Mouse (Mus musculus) limb, embryonic 14.5 days (tissue): ENCODE data around the gene Lamb3. TPM values are rescaled to one million over a fixed set of nuclear protein-coding genes. Genes with fewer than 3 reads are reported as not detected.
A peak's percentile ranks its signal among the peaks of the same experiment; 100 is the strongest.

ENCODE experiments used
- ATAC-seq: fragments of 200-750 bp; cut with Nextera tagmentation; 2 replicates; pipeline ENCODE4 v1.8.0; 2017; ENCODE audit warnings: low read depth, moderate number of reproducible peaks, moderate TSS enrichment; ENCODE audit not compliant: low FRiP score
- DNase-seq: peaks from one replicate; pipeline ENCODE4 v3.0.0-alpha.2; 2015; ENCODE audit warnings: low spot score
- H3K27ac ChIP-seq: fragments of 300-500 bp; sonication (generic); replicated peaks from 2 replicates; pipeline ENCODE4 v1.5.1; 2014; ENCODE audit warnings: low read depth, mild to moderate bottlenecking, low read length, moderate library complexity, mixed read lengths
- H3K27me3 ChIP-seq: fragments of 300-500 bp; sonication (generic); 2 replicates; pipeline ENCODE4 v1.6.1; 2014; ENCODE audit warnings: low read length, mixed read lengths; ENCODE audit not compliant: control insufficient read depth, insufficient read depth
- H3K36me3 ChIP-seq: fragments of 300-500 bp; sonication (generic); 2 replicates; pipeline ENCODE4 v1.6.1; 2014; ENCODE audit warnings: mild to moderate bottlenecking, low read length, moderate library complexity, mixed read lengths; ENCODE audit not compliant: control insufficient read depth, insufficient read depth
- H3K4me1 ChIP-seq: fragments of 300-500 bp; sonication (generic); 2 replicates; pipeline ENCODE4 v1.6.1; 2014; ENCODE audit warnings: antibody characterized with exemption, low read length, mixed read lengths; ENCODE audit not compliant: control insufficient read depth, insufficient read depth
- H3K4me2 ChIP-seq: fragments of 300-500 bp; sonication (generic); replicated peaks from 2 replicates; pipeline ENCODE4 v1.6.1; 2014; ENCODE audit warnings: low read depth, mild to moderate bottlenecking, low read length, moderate library complexity; ENCODE audit not compliant: severe bottlenecking
- H3K4me3 ChIP-seq: fragments of 300-500 bp; sonication (generic); replicated peaks from 2 replicates; pipeline ENCODE4 v1.5.1; 2014; ENCODE audit warnings: low read length
- H3K9ac ChIP-seq: fragments of 300-500 bp; sonication (generic); 2 replicates; pipeline ENCODE4 v1.6.1; 2014; ENCODE audit warnings: mild to moderate bottlenecking, low read depth, low read length, moderate library complexity; ENCODE audit not compliant: severe bottlenecking
- H3K9me3 ChIP-seq: fragments of 300-500 bp; sonication (generic); 2 replicates; pipeline ENCODE4 v1.6.1; 2016; ENCODE audit warnings: low read length; ENCODE audit not compliant: control insufficient read depth
- POLR2A ChIP-seq: fragments of 200-500 bp; IDR thresholded peaks from 2 replicates; pipeline ENCODE4 v1.8.0; 2012; ENCODE audit warnings: inconsistent platforms, mild to moderate bottlenecking, moderate library complexity, borderline replicate concordance; ENCODE audit not compliant: insufficient read depth, insufficient read length; ENCODE audit errors: extremely low read depth
- WGBS: fragments of 180-500 bp; shearing (Covaris S2); extraction: QIAGEN DNeasy Blood & Tissue Kit; methylation state at CpG from one replicate; pipeline ENCODE4 v1.1.7; 2014; 5-methylcytosine and 5-hydroxymethylcytosine counted together
- polyA plus RNA-seq, 2 experiments: library from polyadenylated mRNA; depleted of rRNA in 1 of 2; stranded (reverse) in 1 of 2; unstranded in 1 of 2; fragments of >200 nt; fragmentation: Nextera tagmentation in 1 of 2; extraction: Ambion mirVana in 1 of 2; gene quantifications; 2 replicates each; pipeline versions ENCODE4 v1.2.1 to v1.2.3; 2012 to 2014

Lamb3 gene
- polyA plus RNA-seq, 2 experiments: 4.0 to 4.6 TPM

DNA sequence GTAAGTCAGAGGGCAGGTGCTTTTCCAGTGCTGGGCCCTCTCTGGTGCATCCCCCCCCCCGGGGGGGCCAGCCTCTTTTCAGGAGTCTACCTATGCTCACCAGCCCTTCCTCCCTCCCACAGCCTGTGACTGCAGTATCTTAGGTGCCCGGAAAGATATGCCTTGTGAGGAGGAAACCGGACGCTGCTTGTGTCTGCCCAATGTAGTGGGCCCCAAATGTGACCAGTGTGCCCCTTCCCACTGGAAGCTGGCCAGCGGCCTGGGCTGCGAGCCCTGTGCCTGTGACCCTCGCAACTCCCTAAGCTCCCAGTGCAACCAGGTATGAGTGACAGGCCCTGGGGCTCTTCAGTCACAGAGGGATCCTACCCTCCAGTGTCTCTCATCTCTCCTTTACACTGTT lies 123.1 kb downstream of the Lamb3 start:
- Histone ChIP-seq H3K9me3 (no peaks in the 10 kb centered on the region), H3K27ac (no peak overlapping the region), H3K4me2 (no peak overlapping the region), H3K9ac (no peak overlapping the region), H3K4me3 (no peak overlapping the region), H3K36me3 (no peaks in the 10 kb centered on the region), H3K27me3 (no peaks in the 10 kb centered on the region), H3K4me1 (no peaks in the 10 kb centered on the region)
- TF ChIP-seq POLR2A: no peak
- ATAC-seq (no peak), DNase-seq (no peak)
- WGBS: 100% methylated on average over 3 of the region's 7 CpGs

GRCm38 (mm10) chr1:193332018-193332417 lies 124.5 kb downstream of the Lamb3 start:
- DNase-seq (no peak), ATAC-seq (no peak)
- no peak overlapping the region for H3K27ac ChIP-seq
- H3K4me3 ChIP-seq: no peak overlapping the region
- no peak overlapping the region for H3K9ac ChIP-seq
- 86% methylated on average over 13 of the region's 13 CpGs for WGBS
- H3K27me3 ChIP-seq: no peaks in the 10 kb centered on the region
- H3K4me2 ChIP-seq: no peak overlapping the region
- no peak for TF ChIP-seq POLR2A
- H3K4me1 ChIP-seq: no peaks in the 10 kb centered on the region
- no peaks in the 10 kb centered on the region for H3K36me3 ChIP-seq
- H3K9me3 ChIP-seq: no peaks in the 10 kb centered on the region

GRCm38 (mm10) chr1:193332671-193333070 lies 125.2 kb downstream of the Lamb3 start:
- no peak for TF ChIP-seq POLR2A
- H3K4me2 ChIP-seq: no peak overlapping the region
- ATAC-seq (no peak), DNase-seq (no peak)
- no peak overlapping the region for H3K9ac ChIP-seq
- H3K27me3 ChIP-seq: no peaks in the 10 kb centered on the region
- no peak overlapping the region for H3K27ac ChIP-seq
- no peaks in the 10 kb centered on the region for H3K9me3 ChIP-seq
- no peaks in the 10 kb centered on the region for H3K4me1 ChIP-seq
- WGBS: 64% methylated on average over 1 of the region's 1 CpGs
- no peaks in the 10 kb centered on the region for H3K36me3 ChIP-seq
- H3K4me3 ChIP-seq: no peak overlapping the region

DNA sequence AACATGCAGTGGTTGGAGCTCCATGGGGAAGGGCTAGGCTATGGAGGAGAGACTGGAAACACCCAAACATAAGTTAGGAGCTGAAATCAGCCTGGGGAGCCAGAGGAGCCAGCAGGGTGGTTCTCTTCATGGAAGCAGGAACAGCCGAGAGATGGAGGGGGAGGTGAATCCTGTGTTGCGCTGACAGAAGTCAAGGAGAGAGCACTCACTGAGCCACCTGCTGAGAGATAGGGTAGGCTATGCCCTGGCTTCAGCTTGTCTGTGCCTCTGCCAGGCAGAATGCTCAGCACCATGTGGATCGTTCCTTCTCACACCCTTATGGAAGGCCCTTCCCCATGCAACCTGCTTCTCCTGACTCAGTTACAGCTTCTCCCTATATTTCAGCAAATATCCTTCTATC lies 126.3 kb downstream of the Lamb3 start:
- Histone ChIP-seq H3K27ac (no peak overlapping the region), H3K9ac (no peak overlapping the region), H3K36me3 (no peaks in the 10 kb centered on the region), H3K4me1 (no peaks in the 10 kb centered on the region), H3K4me3 (no peak overlapping the region), H3K27me3 (no peaks in the 10 kb centered on the region), H3K9me3 (no peaks in the 10 kb centered on the region), H3K4me2 (no peak overlapping the region)
- no peak for TF ChIP-seq POLR2A
- DNase-seq (no peak), ATAC-seq (no peak)
- 84% methylated on average over 3 of the region's 3 CpGs for WGBS

DNA sequence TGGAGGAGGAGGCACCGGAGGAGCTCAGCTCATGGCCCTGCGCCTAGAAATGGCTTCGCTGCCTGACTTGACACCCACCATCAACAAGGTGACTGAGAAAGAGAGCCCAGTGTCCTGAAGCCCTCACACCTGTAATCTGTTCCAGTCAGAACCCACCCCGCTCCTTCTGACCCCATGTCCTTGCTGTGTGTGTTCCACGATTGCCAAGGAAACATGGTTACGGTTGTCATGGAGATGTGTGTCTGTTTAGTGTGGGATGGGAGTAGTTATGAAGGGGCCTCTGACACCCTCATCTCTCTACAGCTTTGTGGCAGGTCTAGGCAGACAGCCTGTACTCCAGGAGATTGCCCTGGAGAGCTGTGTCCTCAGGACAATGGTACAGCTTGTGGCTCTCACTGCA lies 127.0 kb downstream of the Lamb3 start:
- no peak overlapping the region for H3K27ac ChIP-seq
- 74% methylated on average over 6 of the region's 6 CpGs for WGBS
- H3K9me3 ChIP-seq: no peaks in the 10 kb centered on the region
- TF ChIP-seq POLR2A: no peak
- no peak overlapping the region for H3K4me3 ChIP-seq
- peak; percentile 13 for DNase-seq
- peak; percentile 45; the same call in 1 of the 2 replicates for ATAC-seq
- H3K4me2 ChIP-seq: no peak overlapping the region
- no peak overlapping the region; the same call in 1 of the 2 replicates for H3K9ac ChIP-seq
- H3K4me1 ChIP-seq: no peaks in the 10 kb centered on the region
- no peaks in the 10 kb centered on the region for H3K36me3 ChIP-seq
- H3K27me3 ChIP-seq: no peaks in the 10 kb centered on the region

DNA sequence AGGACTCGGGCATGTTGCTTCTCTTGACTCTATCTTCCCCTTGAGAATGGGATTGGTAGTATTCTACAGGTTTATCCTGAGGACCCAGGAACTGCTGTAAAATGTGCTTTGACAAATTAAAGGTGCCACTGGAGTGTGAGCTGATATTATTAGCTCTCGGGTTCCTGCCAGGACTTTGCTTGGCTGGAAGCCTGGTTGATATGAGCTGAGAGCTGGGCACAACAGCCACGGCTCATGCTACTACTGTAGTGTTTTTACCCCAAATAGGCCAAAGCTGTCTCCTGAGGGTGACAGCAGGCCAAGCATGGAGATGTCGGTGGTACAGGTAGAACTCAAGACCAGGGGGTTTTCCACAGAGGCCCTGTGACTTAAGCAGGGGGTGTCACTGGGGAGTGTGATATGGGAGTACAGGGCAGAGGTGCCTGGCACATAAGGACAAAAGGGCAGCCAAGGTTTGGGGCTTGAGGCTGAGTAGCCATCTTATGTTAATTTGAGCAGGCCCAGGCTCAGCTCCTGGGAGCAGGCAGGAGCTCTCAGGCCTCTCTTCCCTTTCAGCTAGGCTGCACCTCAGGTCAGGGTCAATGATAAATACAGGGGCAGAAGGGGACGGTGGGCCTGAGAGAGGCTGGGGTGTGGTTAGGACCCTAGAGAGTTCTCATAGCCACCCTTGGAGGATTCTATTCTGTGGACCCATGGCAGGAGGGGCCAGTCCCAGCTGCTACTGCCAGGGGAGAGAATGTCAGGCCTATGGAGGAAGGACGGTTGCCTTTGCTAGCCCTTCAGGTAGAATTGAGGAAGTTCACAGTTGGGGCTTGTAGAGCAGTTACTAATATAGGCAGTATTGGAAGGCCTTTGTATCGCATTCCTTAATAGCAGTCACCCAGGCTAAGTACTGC lies 128.9 kb downstream of the Lamb3 start:
- no peaks in the 10 kb centered on the region for H3K27me3 ChIP-seq
- DNase-seq: no peak
- ATAC-seq: no peak

More for the DNA sequence above, 128.9 kb downstream of the Lamb3 start:
- 74% methylated on average over 7 of the region's 7 CpGs for WGBS
- H3K9ac ChIP-seq: no peak overlapping the region
- no peaks in the 10 kb centered on the region for H3K4me1 ChIP-seq
- TF ChIP-seq POLR2A: no peak
- no peaks in the 10 kb centered on the region for H3K9me3 ChIP-seq
- no peaks in the 10 kb centered on the region for H3K36me3 ChIP-seq
- H3K4me2 ChIP-seq: no peak overlapping the region
- no peak overlapping the region for H3K4me3 ChIP-seq
- H3K27ac ChIP-seq: no peak overlapping the region
